Mouse (Mus musculus) midbrain, postnatal 0 days (tissue): ENCODE data around the gene Alg2. TPM values are rescaled to one million over a fixed set of nuclear protein-coding genes. Genes with fewer than 3 reads are reported as not detected.
A peak's percentile ranks its signal among the peaks of the same experiment; 100 is the strongest.

Experiments
- ATAC-seq: fragments of 200-750 bp; cut with Nextera tagmentation; 2 replicates; pipeline ENCODE4 v1.8.0; 2017; ENCODE audit warnings: moderate number of reproducible peaks, mild to moderate bottlenecking, moderate TSS enrichment, moderate library complexity; ENCODE audit not compliant: low FRiP score
- DNase-seq: peaks from one replicate; pipeline ENCODE4 v3.0.0-alpha.2; 2015; ENCODE audit warnings: low spot score
- H3K27ac ChIP-seq: fragments of 300-500 bp; sonication (generic); 2 replicates; pipeline ENCODE4 v1.5.1; 2014; ENCODE audit warnings: low read depth, mild to moderate bottlenecking, low read length, mixed read lengths
- H3K27me3 ChIP-seq: fragments of 300-500 bp; sonication (generic); 2 replicates; pipeline ENCODE4 v1.6.1; 2014; ENCODE audit warnings: low read length, control low read depth, mixed read lengths; ENCODE audit not compliant: insufficient read depth
- H3K36me3 ChIP-seq: fragments of 300-500 bp; sonication (generic); 2 replicates; pipeline ENCODE4 v1.6.1; 2014; ENCODE audit warnings: low read length, control low read depth, mixed read lengths; ENCODE audit not compliant: insufficient read depth
- H3K4me1 ChIP-seq: fragments of 300-500 bp; sonication (generic); 2 replicates; pipeline ENCODE4 v1.6.1; 2014; ENCODE audit warnings: mild to moderate bottlenecking, control low read depth, antibody characterized with exemption, low read length, mixed read lengths; ENCODE audit not compliant: insufficient read depth
- H3K4me2 ChIP-seq: fragments of 300-500 bp; sonication (generic); 2 replicates; pipeline ENCODE4 v1.6.1; 2014; ENCODE audit warnings: low read depth, mild to moderate bottlenecking, low read length, mixed read lengths; ENCODE audit not compliant: poor library complexity, severe bottlenecking
- H3K4me3 ChIP-seq: fragments of 300-500 bp; sonication (generic); 2 replicates; pipeline ENCODE4 v1.5.1; 2014; ENCODE audit warnings: low read depth, mild to moderate bottlenecking, low read length, moderate library complexity
- H3K9ac ChIP-seq: fragments of 300-500 bp; sonication (generic); replicated peaks from 2 replicates; pipeline ENCODE4 v1.6.1; 2014; ENCODE audit warnings: mild to moderate bottlenecking, low read length, moderate library complexity, mixed read lengths; ENCODE audit not compliant: poor library complexity, severe bottlenecking
- H3K9me3 ChIP-seq: fragments of 300-500 bp; sonication (generic); 2 replicates; pipeline ENCODE4 v1.6.1; 2016; ENCODE audit warnings: low read length, control low read depth
- CTCF ChIP-seq: IDR thresholded peaks from 2 replicates; pipeline ENCODE4 v1.5.1; 2016; ENCODE audit warnings: antibody characterized with exemption, mild to moderate bottlenecking
- WGBS: fragments of 180-500 bp; shearing (Covaris S2); extraction: QIAGEN DNeasy Blood & Tissue Kit; methylation state at CpG from one replicate; pipeline ENCODE4 v1.1.7; 2014; 5-methylcytosine and 5-hydroxymethylcytosine counted together
- polyA plus RNA-seq: library from polyadenylated mRNA; unstranded; fragments of >200 nt; fragmentation: Nextera tagmentation; extraction: Ambion mirVana; gene quantifications from 2 replicates; pipeline ENCODE4 v1.2.1, GENCODE M21; 2015
- total RNA-seq: library from RNA; depleted of rRNA; stranded (reverse); fragments of >200 nt; gene quantifications from 2 replicates; pipeline ENCODE4 v1.2.3, GENCODE M21; 2014

Alg2 gene
- total and polyA plus RNA-seq, 2 experiments from 2014 or later = 259 to 344 TPM

DNA sequence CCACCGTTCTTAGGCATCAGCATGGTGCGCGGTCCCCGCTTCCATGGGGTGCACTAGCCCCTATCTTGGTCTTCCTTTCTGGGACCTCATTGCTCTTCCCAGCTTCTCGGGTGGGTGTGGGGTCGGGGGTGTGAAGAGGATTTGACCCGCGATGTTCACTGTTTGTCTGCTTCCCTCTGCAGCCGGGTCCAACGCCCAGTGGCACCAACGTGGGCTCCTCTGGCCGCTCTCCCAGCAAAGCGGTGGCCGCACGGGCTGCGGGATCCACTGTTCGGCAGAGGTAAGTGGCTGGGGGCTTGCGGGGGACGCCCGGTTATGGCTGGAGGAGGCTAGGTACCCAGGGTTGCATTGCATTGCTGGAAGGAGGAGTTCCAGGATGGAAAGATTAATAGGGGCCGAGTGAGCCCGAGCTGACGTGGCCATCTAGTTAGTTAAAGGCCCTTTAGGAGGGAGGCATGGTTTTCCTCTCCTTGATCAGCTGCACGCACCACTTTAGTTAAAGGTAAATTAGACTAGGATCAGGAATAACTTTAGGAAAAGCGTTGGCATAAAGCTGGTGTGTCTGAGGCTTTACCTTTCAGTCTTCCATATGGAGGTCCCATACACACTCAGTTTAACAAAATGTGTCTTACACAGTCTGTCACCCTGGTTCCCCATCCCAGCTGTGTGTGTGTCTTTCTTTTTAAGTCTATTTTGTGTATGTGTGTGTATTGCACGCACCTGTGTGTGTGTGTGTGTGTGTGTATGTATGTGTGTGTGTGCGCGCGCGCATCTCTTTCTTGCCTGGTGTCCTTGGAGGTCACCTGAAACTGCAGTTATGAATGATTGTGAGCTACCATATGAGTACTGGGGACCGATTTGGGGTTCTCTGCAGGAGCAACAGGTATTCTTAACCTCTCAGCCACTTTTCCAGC, 854 bp upstream of the Alg2 start:
- ATAC-seq (no peak; the same call in 1 of the 2 replicates), DNase-seq (no peak)
- Histone ChIP-seq H3K9me3 (0 out of 2 replicates have a peak, but pooled peaks cover 5% of the 10 kb centered on the region), H3K4me2 (peak overlapping the region; percentile 84), H3K4me3 (peak overlapping the region; percentile 73), H3K27ac (peak overlapping the region; percentile 99), H3K27me3 (no peaks in the 10 kb centered on the region), H3K36me3 (peaks cover 25% of the 10 kb centered on the region), H3K9ac (peak overlapping the region; percentile 82), H3K4me1 (peaks cover 4% of the 10 kb centered on the region; the same call in 1 of the 2 replicates)
- WGBS = 14% methylated on average over 31 of the region's 31 CpGs
- TF ChIP-seq CTCF = no peak

GRCm38 (mm10) chr4:47473586-47473967, 556 bp downstream of the Alg2 start:
- Histone ChIP-seq H3K27me3 (no peaks in the 10 kb centered on the region), H3K4me1 (peaks cover 4% of the 10 kb centered on the region; the same call in 1 of the 2 replicates), H3K4me2 (peak overlapping the region; percentile 84), H3K9me3 (0 out of 2 replicates have a peak, but pooled peaks cover 5% of the 10 kb centered on the region), H3K36me3 (peaks cover 33% of the 10 kb centered on the region), H3K27ac (peak overlapping the region; percentile 99), H3K4me3 (peak overlapping the region; percentile 73), H3K9ac (peak overlapping the region; percentile 82)
- ATAC-seq (peak; percentile 6; the same call in 1 of the 2 replicates), DNase-seq (peak; percentile 65)
- WGBS = under 1% methylated on average over 9 of the region's 14 CpGs
- peak; percentile 27; the same call in 1 of the 2 replicates for TF ChIP-seq CTCF

DNA sequence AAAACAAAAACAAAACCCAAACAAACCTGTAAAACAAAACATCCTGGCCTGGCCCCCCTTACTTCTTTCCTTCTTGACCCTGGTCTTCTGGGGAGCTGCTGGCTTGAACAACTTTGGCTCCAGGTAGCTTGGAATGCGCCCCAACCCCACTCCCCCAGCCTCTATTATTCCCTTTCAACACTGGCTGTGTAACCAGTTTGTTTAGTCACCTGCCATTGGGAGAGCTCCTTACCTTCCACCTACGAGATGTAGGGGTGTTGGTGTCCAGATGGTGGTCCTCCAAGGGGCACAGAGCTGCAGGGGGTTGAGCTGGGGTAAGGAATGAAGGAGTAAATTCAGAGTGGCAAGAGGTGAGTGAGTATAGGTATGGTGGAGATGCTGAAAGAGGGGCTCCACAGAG, 6.9 kb downstream of the Alg2 start:
- Histone ChIP-seq H3K4me1 (no peaks in the 10 kb centered on the region), H3K27me3 (no peaks in the 10 kb centered on the region), H3K4me2 (no peak overlapping the region), H3K36me3 (peaks cover 47% of the 10 kb centered on the region), H3K4me3 (no peak overlapping the region), H3K9ac (no peak overlapping the region), H3K9me3 (0 out of 2 replicates have a peak, but pooled peaks cover 5% of the 10 kb centered on the region), H3K27ac (no peak overlapping the region)
- no peak for TF ChIP-seq CTCF
- no peak for ATAC-seq
- no peak for DNase-seq
- 89% methylated on average over 2 of the region's 2 CpGs for whole genome bisulfite sequencing

- Histone ChIP-seq H3K27me3 (no peaks in the 10 kb centered on the region), H3K4me1 (no peaks in the 10 kb centered on the region), H3K4me3 (no peak overlapping the region), H3K27ac (no peak overlapping the region), H3K9ac (no peak overlapping the region), H3K4me2 (no peak overlapping the region), H3K36me3 (no peaks in the 10 kb centered on the region), H3K9me3 (no peaks in the 10 kb centered on the region)
- WGBS = 22% methylated on average over 18 of the region's 18 CpGs
- DNase-seq (no peak), ATAC-seq (no peak)
- TF ChIP-seq CTCF = no peak
Measured at GRCm38 (mm10) chr4:47449586-47450522, 24.3 kb downstream of the Alg2 start.

- no peaks in the 10 kb centered on the region for H3K9me3 ChIP-seq
- no peaks in the 10 kb centered on the region for H3K4me1 ChIP-seq
- TF ChIP-seq CTCF = no peak
- DNase-seq (no peak), ATAC-seq (no peak)
- H3K36me3 ChIP-seq = no peaks in the 10 kb centered on the region
- H3K4me3 ChIP-seq = no peak overlapping the region
- H3K27me3 ChIP-seq = no peaks in the 10 kb centered on the region
- no peak overlapping the region for H3K4me2 ChIP-seq
- no peak overlapping the region for H3K9ac ChIP-seq
- 68% methylated on average over 5 of the region's 5 CpGs for WGBS
- no peak overlapping the region for H3K27ac ChIP-seq
Measured at GRCm38 (mm10) chr4:47449116-47449515, 25.0 kb downstream of the Alg2 start.
